Mouse (Mus musculus) lung, postnatal 10 days (tissue): Measurements from ENCODE around the gene Trak1.
"Not testable (repeated sequence)": the region's sequence is repeated elsewhere in the genome, so short reads cannot be mapped to it uniquely, and the experiment has no call there.

Source experiments
- DNase-seq: peaks from one replicate; pipeline ENCODE4 v3.0.0; 2021

Trak1 gene

DNA sequence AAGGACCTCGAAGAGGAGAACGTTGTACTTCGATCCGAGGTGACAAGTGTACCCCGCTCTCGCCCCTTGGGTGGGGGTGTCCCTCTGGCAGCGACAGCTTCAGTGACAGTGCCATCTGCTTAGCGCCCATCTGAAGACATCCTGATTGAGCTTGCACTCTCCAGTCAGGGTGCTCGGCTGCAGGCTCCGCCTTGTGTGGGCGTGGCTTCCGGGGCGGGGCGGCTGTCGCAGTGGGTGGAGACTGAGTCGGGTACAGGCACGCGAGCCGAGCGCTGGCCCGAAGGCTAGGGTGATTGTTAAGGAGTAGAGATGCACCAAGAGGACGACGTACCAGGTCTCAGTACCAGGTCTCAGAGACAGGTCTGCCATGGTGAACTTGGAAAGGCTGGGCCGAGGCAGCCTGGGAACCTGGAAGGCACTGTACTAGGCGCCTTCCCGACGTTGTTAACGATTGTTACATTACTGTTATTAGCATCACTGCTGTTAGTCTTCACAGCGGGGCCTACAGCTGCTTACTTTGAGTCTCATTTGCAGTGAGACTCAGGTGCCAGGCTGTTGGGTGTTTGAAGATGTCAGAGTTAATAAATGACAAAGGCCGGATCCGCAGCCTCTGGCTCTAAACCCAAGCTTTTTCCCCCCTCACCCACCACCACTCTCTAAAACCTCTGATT lies 146.5 kb downstream of the Trak1 start:
- peak; percentile 48 for DNase-seq

- DNase-seq, result no peak
Measured at GRCm38 (mm10) chr9:121444367-121444707, 147.0 kb downstream of the Trak1 start.

DNA sequence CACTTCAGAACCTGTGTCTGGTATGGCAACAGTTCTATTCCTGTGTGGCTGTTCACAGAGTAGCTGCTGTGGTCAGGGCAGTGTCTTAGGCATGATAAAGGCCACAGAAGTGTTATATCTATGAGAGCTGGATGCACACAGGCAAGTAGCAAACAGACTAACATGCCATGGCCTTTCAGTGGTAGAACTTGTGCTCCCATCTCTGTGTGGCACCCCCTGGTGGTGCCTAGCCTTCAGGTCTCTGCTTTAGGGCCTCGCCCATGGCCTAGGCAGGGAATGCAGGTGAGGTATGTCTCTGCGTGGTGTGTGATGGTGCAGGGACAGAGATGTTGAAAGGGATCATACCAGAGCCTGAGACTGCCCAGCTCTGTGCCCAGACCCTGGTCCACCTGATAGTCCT lies 148.1 kb downstream of the Trak1 start:
- DNase-seq, result peak; percentile 58

DNA sequence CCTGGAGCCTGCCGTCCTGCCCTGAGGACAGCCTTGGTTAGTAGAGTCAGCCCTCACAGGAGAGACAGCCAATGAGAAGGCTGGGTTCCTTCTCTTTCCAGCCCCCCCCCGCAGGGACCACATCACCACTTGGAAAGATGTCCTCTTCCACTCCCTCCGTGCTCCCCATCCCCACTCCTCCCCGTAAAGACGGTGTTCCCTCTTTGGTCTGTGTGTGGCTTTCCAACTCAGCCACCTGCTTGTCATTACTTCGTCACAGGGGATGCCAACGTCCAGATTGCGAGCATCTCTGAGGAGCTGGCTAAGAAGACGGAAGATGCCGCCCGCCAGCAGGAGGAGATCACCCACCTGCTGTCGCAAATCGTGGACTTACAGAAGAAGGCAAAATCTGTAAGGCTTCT lies 149.1 kb downstream of the Trak1 start:
- no peak for DNase-seq

GRCm38 (mm10) chr9:121452342-121452942 lies 155.1 kb downstream of the Trak1 start:
- not testable (repeated sequence) for DNase-seq

DNA sequence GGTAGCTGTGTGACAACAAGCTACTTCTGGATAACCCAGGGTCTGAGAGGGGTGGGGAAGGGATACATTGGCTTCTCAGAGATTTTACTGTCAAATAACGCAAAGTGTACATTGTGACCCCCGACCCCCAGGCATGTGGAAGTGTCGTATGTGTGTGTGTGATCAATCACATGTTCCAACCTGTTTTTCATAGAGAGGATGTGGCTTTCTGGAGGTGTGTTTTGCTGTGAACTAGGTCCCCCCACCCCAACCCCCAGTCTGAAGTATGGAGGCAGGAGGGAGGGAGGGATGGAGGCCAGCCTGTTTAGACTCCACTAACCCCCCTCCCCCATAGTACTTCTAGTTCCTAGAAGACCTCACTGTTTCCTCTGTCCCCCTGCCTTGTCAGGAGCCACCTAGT lies 157.6 kb downstream of the Trak1 start:
- no peak for DNase-seq

DNA sequence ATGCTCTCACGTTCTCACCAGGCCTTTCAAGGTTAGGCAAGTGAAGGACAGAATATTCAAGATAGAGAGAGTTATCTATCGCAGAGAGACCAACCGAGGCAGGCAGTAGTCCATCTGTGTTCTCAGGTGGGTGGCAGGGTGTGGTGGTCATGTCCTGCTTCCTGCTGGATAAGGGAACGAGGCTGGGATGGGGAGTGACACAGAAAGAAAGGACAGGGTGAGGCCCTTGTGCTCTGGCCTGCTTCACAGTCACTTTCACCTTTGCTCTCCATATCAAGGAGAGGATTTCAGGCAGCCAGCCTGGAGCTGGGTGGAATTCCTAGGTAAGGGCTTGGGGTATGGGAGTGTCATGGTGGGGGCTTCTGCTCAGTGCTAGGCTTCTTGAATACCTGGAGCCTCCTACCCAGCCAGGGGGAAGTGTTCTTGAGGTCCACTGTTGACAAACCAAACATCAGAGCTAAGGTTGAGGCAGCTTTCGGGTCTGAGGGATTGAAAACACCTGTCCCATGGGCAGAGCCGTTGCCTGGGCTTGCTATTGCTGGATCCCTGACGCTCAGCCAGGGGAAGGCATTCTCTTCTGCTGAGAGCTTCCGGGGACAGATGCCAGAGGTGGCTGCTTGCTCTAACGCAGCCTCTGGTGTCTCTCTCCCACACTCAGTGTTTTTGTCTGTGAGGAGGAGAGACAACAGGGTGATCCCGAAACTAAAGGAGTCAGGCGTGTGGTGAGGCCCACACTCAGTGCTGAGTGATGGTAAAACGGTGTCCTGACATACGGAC lies 159.6 kb downstream of the Trak1 start:
- no peak for DNase-seq

DNA sequence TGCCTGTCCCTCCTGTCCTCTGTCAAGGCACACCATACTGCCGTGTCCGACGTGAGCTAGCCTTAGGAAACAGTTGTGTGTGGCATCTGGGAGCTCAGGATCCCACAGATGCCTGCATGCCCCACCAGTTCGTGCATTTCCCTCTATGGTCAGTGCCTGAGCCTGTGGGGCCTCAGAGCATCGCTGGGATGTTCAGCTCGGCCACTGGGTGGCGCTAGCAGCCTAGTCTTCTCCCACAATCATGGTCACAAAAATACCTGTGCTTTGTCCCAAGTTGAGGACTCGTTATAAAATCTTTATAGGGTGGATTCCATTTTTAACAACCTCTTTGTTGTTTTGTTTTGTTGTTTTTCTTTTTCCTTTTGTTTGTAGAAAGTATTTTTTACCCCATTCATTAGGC lies 161.2 kb downstream of the Trak1 start:
- peak; percentile 57 for DNase-seq

GRCm38 (mm10) chr9:121459950-121460349 lies 162.6 kb downstream of the Trak1 start:
- no peak for DNase-seq

DNA sequence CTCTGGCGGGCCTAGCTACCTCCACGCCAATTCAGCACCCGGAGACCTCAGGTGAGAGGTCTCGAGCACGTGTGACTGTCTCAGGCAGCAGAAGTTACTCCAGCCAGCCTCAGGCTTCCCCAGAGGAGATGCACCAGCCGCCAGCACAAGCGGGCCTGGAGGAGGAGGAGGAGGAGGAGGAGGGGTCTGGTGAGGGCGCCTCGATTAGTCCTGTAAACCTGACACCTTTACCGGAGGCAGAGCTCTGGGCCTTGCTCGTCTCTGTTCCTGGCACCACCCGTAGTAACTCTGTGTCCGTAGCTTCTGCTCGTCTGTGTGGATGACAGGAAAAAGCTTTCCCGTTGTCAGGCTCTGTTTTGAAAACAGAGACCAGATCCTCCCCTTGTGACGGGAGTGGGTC lies 163.2 kb downstream of the Trak1 start:
- DNase-seq, result no peak

GRCm38 (mm10) chr9:121467460-121467859 lies 170.2 kb downstream of the Trak1 start:
- no peak for DNase-seq

- no peak for DNase-seq
Measured at GRCm38 (mm10) chr9:121469711-121470110, 172.4 kb downstream of the Trak1 start.

DNA sequence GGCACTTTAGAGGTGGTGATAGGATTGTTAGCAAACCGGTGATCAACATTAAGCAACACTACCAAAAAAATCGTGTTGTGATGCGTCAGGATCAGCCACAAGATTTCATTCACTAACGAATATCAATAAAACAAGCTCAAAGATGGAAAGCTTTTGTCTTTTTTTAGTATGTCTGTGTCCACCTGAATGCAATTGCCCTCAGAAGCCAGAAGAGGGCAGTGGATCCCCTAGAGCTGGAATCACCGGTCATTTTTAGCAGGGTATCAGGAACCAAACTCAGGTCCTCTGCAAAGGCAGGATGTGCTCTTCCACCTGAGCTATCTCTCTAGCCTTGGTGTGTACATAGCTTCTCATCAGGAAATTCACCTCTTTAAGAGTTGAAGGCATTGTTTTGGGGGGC lies 177.5 kb downstream of the Trak1 start:
- no peak for DNase-seq

DNA sequence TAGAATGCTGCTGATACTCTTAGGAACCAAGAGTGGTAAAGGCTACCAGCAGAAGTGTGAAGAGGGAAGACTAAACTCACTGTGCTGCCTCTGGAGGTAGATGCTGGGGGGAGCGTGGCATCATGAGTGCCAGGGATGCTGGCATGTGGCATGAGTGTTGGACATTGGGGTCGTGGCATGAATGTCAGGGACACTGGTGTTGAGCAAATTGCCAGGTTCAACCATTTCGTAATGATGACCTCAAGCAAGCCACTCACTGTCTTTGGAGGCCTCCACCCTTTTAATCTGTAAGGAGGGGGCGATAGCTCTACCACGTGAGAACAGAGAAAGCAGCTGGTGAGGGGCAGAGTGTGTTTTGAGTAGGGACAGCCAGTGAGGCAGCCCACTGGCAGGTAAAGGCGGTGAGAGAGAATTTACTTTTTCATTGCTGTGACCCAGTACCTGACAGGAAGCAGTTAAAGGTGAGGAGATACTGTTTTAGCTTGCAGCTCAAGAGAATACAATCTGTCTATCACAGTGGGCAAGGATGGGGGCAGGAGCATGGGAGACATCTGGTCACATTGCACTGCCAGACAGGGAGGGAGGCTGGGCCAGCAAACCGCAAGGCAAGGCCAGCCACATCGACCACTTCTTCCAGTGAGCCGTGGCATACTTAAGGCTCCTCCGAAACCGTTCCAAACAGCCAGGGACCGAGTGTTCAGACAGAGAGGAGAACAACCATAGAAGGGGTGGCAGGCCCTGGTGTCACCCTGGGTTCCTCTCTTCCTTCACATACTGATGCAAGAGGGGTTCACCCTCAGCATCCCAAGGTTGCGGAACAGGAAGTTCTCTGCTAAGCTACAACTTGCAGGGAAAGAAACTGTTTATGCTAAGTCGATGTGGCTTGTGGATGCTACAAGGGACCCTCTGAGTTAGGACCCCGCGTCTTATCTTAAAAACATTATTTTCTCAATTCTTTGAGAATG lies 178.5 kb downstream of the Trak1 start:
- DNase-seq, result no peak

DNA sequence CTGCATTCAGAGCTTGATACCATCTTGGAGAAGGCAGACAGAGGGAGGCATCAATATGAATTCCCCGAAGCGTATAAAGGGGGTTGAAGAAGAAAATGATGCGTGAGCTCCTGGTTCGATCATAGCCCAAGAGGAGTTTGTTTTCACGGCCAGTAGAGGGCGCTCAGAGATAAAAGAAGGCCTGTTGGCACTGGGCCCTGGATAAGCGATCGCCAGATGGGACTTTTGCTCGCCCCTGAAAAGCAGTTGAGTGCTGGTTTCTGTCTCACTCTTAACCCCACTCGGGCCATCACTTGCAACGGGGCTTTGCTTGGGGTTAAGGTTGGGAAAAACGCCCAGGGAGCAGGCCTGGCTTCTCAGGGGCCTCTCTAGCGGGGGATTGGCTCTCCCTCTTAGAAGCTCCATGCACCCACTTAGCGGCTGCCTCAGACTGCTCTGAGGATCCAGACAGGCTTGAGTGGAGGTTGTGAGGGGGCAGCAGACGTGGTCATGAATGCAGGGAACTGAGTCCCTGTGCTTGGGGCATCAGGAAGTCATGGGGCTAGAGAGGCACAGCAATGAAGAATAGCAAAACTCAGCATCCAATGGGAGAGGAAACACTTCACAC lies 180.1 kb downstream of the Trak1 start:
- DNase-seq, result peak; percentile 74

GRCm38 (mm10) chr9:121479453-121479852 lies 182.2 kb downstream of the Trak1 start:
- peak; percentile 79 for DNase-seq

DNA sequence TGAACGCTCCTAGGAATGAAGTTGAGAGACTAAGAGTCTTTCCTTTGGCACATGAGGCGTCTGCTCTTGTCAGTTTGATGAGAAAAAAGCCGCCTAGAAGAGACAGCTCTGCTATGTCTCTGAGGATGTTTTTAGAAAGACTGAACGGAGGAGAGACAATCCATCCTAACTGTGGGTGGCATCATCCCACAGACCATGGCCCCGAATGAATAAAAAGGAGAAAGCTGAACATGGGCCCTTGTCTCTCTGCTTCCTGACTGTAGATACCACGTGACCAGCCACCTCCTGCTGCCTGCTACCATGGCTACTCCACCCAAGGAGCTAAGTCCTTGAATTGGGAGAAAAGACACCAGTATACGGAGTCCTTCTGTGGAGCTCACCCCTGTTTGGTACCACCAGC lies 189.9 kb downstream of the Trak1 start:
- no peak for DNase-seq

- no peak for DNase-seq
Measured at GRCm38 (mm10) chr9:121491592-121492240, 194.4 kb downstream of the Trak1 start.

GRCm38 (mm10) chr9:121494006-121494767 lies 196.9 kb downstream of the Trak1 start:
- DNase-seq, result no peak

- DNase-seq, result peak; percentile 53
Measured at GRCm38 (mm10) chr9:121495529-121495928, 198.2 kb downstream of the Trak1 start, which contains the start of gene Cck. Cck (minus strand) TSS chr9:121495694.

GRCm38 (mm10) chr9:121496102-121496501 lies 198.8 kb downstream of the Trak1 start:
- DNase-seq, result no peak
